Mouse (Mus musculus) adrenal gland, postnatal 36 days (tissue): ENCODE measurements around the gene Srgap2. TPM values are rescaled to one million over a fixed set of nuclear protein-coding genes. Genes with fewer than 3 reads are reported as not detected.

Source experiments
- DNase-seq, 2 experiments: peaks; one replicate each; pipeline ENCODE4 v3.0.0; 2021; ENCODE audit warnings: mixed read lengths in 1 of 2
- microRNA-seq: library from miRNA; unstranded; fragments of <30 nt; microRNA quantifications from one replicate; pipeline ENCODE4 v1.2.0, GENCODE M21; 2021
- total RNA-seq, 2 experiments: library from RNA; stranded (reverse); gene quantifications; 2 replicates each; pipeline ENCODE4 v1.2.3; 2021

Srgap2 gene
- total RNA-seq, 2 experiments from 2014 or later = 22.9 to 24.3 TPM

DNA sequence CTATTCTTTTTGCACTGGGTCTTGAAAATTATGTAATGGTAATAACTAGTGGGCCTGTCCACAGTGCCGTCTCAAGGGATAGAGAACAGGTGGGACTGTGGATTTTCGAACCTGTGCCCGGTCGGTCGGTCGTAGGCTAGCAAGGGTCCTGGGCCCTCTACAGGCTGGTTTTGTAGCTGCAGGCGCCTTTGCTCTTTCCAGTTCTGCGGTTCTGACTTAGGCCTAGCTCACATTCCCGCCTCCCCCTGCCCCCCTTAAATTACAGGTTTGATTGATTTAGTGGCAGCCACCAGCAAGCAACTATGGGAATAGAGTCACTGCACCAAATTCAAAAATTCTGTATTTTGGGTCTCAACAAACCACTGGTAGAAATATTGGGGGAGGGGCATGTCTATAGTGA, 281.2 kb downstream of the Srgap2 start:
- DNase-seq = peak; percentile 65 to 80

DNA sequence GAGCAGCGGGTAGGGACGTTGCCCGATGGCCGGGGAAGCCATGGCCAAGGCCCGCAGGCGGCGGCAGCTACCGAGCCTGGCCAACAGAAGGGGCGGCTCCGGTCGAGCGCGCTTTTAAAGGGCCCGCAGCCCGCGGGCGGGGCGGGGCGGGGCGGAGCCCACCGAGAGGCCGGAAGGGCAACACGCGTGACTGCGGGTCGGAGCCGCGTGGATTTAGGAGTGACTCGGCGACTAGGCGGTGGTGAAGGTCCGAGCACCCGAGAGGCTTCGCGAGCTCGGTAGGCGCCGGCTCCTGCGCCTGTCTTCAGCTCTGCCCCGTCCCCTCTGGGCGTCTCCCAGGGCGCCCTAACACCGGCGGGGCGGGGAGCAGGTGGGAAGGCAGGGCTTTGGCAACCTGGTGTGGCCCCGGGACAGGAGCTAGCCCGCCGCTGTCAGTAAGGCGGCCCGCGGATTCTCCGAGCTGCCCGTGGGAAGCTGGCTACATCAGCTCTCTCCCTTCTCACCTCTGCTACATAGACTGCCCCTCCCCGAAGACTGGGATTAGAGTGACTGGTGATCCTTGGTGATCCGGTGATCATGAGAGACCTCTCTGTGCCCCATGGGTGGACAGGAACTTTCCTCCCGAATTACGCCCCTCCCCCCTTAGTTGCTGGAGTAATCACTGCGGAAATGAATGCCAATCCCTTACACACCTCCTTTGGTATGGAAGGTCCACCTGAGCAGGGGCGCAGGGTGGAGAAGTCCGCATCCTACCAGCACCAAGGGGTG, 281.9 kb downstream of the Srgap2 start, which contains the start of gene Rassf5:
Rassf5 (minus strand) TSS at position 170 of the 768 bp plus-strand sequence.
- peak; percentile 90 for DNase-seq

DNA sequence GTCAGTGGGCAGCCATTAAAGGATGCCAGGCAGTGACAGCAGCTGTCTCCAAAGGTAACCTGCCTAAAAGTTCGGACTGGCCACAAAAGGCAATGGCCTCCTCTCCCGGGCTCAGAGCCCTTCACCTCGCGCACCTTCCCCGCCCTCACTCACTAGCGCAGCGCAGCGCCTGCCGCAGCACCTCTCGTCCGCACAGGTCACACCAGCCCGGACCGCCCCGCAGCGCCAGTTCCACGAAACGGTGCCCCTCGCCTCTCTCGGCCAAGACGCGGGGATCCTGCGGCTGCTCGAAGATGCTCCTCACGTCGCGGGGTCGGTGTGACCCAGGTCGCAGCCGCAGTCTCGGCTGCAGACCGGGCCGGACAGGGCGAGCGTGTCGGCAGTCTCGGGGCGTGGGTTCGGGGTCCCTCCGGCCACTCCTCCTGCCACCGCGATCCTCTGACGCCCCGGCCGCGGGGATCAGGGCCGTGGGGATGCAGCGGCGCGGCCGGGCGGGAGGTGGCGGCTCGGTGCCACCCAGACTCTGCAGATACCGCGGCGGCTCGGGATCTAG, 282.5 kb downstream of the Srgap2 start:
- peak; percentile 40 to 52 for DNase-seq

DNA sequence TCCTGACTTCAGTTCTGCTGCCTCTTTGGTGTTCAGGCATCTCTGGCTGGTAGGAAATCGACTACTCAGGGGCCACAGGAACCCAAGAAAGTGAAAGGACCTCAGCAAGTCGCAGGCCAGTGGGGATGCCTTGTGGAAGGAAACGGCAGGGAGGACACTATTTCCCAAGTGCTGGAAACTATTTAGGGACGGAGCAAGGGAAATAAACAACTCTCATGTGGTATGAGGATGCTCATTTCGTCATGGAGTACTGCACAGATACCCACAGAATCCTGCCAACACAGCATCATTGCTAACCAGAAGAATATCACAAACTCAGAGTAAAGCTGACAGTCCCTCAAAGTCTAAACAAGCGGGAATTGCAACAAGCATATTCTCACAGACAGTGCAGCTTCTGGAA, 284.2 kb downstream of the Srgap2 start:
- no peak for DNase-seq

DNA sequence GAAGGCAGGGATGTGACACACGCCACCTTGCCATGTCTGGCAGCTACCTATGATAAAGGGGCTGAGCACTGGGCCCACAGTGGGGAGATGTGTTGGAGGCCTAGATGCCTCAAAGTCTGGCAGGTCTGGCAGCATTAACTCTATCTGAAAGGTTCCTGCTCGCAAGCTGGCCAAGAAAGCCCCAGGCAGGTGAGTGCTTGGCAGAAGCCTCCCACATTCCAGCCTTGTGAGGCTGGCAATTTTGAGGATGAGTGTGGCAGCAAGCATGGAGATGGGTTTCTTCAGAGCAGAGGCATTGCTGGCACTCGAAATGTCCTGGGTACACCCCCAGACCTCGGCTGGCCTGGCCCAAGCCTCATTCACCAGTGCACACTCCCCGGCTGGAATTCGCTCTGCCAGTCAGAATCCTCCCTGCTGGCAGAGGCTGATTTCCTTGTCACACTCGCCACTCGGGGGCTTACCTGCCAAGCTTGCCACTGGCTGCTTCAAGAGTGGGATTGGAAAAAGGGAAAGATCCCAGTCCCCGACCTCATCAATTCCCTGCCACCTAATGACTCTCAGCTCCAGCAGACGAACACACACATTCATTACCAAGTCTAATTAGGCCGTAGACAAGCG, 287.5 kb downstream of the Srgap2 start:
- no peak for DNase-seq

DNA sequence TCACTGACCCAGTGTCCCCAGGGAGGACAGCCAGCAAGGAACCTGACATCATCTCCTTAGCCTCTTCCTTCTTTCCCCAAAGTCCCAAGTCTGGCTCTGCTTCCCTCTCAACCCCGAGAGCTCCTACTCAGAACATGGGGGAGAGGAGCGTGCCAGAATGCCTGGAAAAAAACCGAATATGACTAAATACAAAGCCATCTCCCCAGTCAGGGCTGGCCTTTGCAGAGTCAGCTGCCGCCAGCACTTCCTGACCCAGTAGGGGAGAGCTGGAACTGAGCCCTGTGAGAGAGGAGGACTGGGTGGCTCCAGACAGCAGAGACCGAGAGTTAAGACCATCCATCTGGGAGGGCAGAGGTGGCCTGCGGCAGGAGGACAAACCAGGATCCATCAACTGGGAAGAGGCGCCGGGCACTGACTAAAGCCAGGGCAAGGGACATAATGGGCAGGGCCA, 288.2 kb downstream of the Srgap2 start:
- DNase-seq = peak; percentile 85

DNA sequence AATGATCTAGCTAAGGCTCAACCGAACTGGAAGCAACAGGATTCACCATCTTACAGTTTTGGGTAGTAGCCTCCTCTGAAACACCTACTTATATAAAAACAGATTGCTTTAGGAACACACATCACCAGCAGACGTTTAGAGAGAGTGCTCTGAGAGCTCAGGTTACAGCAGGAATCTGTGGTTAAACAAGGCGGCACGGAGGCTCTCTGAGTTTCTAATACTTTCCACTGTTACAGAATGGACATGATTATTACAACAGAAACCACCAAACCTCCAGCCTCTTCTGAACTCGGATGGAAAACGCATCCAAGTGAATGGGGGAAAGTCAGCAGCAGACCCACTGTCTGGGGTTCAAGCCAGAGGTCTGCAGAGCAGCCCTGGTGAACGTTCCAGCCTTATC, 291.1 kb downstream of the Srgap2 start:
- no peak for DNase-seq

Small RNA genes lying within 50 kb of the gene (microRNA-seq; reads per million reads assigned to microRNA genes)
- gene Gm24273 = not detected

Other genes with a start within 250 kb of the Srgap2 start
- 10 to 100 TPM in 1 of 2 experiments, 1 to 10 TPM in 1; 6.6 to 20.5 TPM for gene Ikbke, start 247.7 kb downstream of the Srgap2 start, total RNA-seq
- gene Fam72a, start 551 bp upstream of the Srgap2 start, total RNA-seq = 1 to 10 TPM; 1.1 to 1.3 TPM
- not detected for gene Avpr1b, start 71.9 kb upstream of the Srgap2 start, total RNA-seq
- under 1 TPM; 0.33 to 0.36 TPM for gene Ctse, start 111.0 kb upstream of the Srgap2 start, total RNA-seq
- 1 to 10 TPM; 3.3 to 5.8 TPM for gene Rab7b, start 161.3 kb upstream of the Srgap2 start, total RNA-seq
- not detected for gene Slc26a9, start 216.7 kb upstream of the Srgap2 start, total RNA-seq